Mouse (Mus musculus): ENCODE results near the gene Sox21.
A peak's percentile ranks its signal among the peaks of the same experiment; 100 is the strongest.

- TF ChIP-seq POLR2A (IDR thresholded peaks at IDR 0.05; ENCODE audit: borderline replicate concordance, extremely low read depth, insufficient read depth, insufficient read length, poor library complexity, severe bottlenecking) (no peak), CTCF (IDR thresholded peaks at IDR 0.05; ENCODE audit: borderline replicate concordance, extremely low read depth, insufficient read depth, insufficient read length) (peak; percentile 61; the same call in 1 of the 2 replicates)
These were observed 27.2 kb downstream of the Sox21 start for GRCm38 (mm10) chr14:118209642-118210041.

Data from brain, embryonic 14.5 days (tissue).